Mouse (Mus musculus) hindbrain, embryonic 16.5 days (tissue): ENCODE data around the gene Trip11. TPM values are rescaled to one million over a fixed set of nuclear protein-coding genes. Genes with fewer than 3 reads are reported as not detected.

Experiments used
- ATAC-seq: fragments of 200-750 bp; cut with Nextera tagmentation; 2 replicates; pipeline ENCODE4 v1.8.0; 2017; ENCODE audit warnings: moderate TSS enrichment, moderate library complexity
- H3K27ac ChIP-seq: fragments of 300-500 bp; sonication (generic); 2 replicates; pipeline ENCODE4 v1.5.1; 2014; ENCODE audit warnings: low read depth, mild to moderate bottlenecking, control low read depth, low read length, moderate library complexity
- H3K27me3 ChIP-seq: fragments of 300-500 bp; sonication (generic); replicated peaks from 2 replicates; pipeline ENCODE4 v1.6.1; 2014; ENCODE audit warnings: low read length; ENCODE audit not compliant: control insufficient read depth, insufficient read depth
- H3K36me3 ChIP-seq: fragments of 300-500 bp; sonication (generic); 2 replicates; pipeline ENCODE4 v1.6.1; 2014; ENCODE audit warnings: mild to moderate bottlenecking, low read length, moderate library complexity, mixed read lengths; ENCODE audit not compliant: control insufficient read depth, insufficient read depth
- H3K4me1 ChIP-seq: fragments of 300-500 bp; sonication (generic); 2 replicates; pipeline ENCODE4 v1.6.1; 2014; ENCODE audit warnings: low read depth, low read length; ENCODE audit not compliant: control insufficient read depth, insufficient read depth
- H3K4me2 ChIP-seq: fragments of 300-500 bp; sonication (generic); 2 replicates; pipeline ENCODE4 v1.6.1; 2014; ENCODE audit warnings: mild to moderate bottlenecking, low read length, control low read depth, moderate library complexity
- H3K4me3 ChIP-seq: fragments of 300-500 bp; sonication (generic); 2 replicates; pipeline ENCODE4 v1.5.1; 2014; ENCODE audit warnings: mild to moderate bottlenecking, low read length, control low read depth, moderate library complexity
- H3K9ac ChIP-seq: fragments of 300-500 bp; sonication (generic); 2 replicates; pipeline ENCODE4 v1.6.1; 2014; ENCODE audit warnings: low read depth, mild to moderate bottlenecking, control low read depth, low read length, moderate library complexity
- H3K9me3 ChIP-seq: fragments of 300-500 bp; sonication (generic); 2 replicates; pipeline ENCODE4 v1.6.1; 2014; ENCODE audit warnings: mild to moderate bottlenecking, low read length, moderate library complexity; ENCODE audit not compliant: control insufficient read depth
- WGBS: fragments of 180-500 bp; shearing (Covaris S2); extraction: QIAGEN DNeasy Blood & Tissue Kit; methylation state at CpG from one replicate; pipeline ENCODE4 v1.1.7; 2014; 5-methylcytosine and 5-hydroxymethylcytosine counted together
- polyA plus RNA-seq: library from polyadenylated mRNA; unstranded; fragments of >200 nt; fragmentation: Nextera tagmentation; extraction: Ambion mirVana; gene quantifications from 2 replicates; pipeline ENCODE4 v1.2.1, GENCODE M21; 2015

Gene Trip11
- polyA plus RNA-seq, 1 experiment from 2014 or later: 21.8 TPM

GRCm38 (mm10) chr12:101937572-101937971, 24.5 kb upstream of the Trip11 start:
- Histone ChIP-seq H3K27ac (no peak overlapping the region), H3K4me3 (no peak overlapping the region), H3K4me2 (no peak overlapping the region), H3K36me3 (peaks cover 29% of the 10 kb centered on the region), H3K9me3 (0 out of 2 replicates have a peak, but pooled peaks cover 5% of the 10 kb centered on the region), H3K4me1 (no peaks in the 10 kb centered on the region), H3K9ac (no peak overlapping the region), H3K27me3 (no peaks in the 10 kb centered on the region)
- no peak for ATAC-seq
- WGBS: 83% methylated on average over 7 of the region's 7 CpGs

- H3K27me3 ChIP-seq: no peaks in the 10 kb centered on the region
- H3K4me2 ChIP-seq: no peak overlapping the region
- H3K36me3 ChIP-seq: peaks cover 25% of the 10 kb centered on the region
- ATAC-seq: no peak
- WGBS: 97% methylated on average over 3 of the region's 3 CpGs
- no peaks in the 10 kb centered on the region for H3K4me1 ChIP-seq
- no peak overlapping the region for H3K4me3 ChIP-seq
- no peaks in the 10 kb centered on the region for H3K9me3 ChIP-seq
- H3K27ac ChIP-seq: no peak overlapping the region
- H3K9ac ChIP-seq: no peak overlapping the region
These were observed 22.2 kb upstream of the Trip11 start for GRCm38 (mm10) chr12:101935223-101935622.

GRCm38 (mm10) chr12:101928423-101928822, 15.4 kb upstream of the Trip11 start:
- WGBS: 87% methylated on average over 1 of the region's 1 CpGs
- Histone ChIP-seq H3K4me2 (no peak overlapping the region), H3K27ac (no peak overlapping the region)

GRCm38 (mm10) chr12:101922313-101922712, 9.2 kb upstream of the Trip11 start:
- ATAC-seq: no peak

More at GRCm38 (mm10) chr12:101928423-101928822, 15.4 kb upstream of the Trip11 start:
- no peaks in the 10 kb centered on the region for H3K9me3 ChIP-seq
- H3K4me1 ChIP-seq: no peaks in the 10 kb centered on the region
- no peaks in the 10 kb centered on the region for H3K27me3 ChIP-seq
- ATAC-seq: no peak
- peaks cover 35% of the 10 kb centered on the region for H3K36me3 ChIP-seq
- H3K9ac ChIP-seq: no peak overlapping the region
- no peak overlapping the region for H3K4me3 ChIP-seq

GRCm38 (mm10) chr12:101919847-101920246, 6.8 kb upstream of the Trip11 start:
- peaks cover 10% of the 10 kb centered on the region; the same call in 1 of the 2 replicates for H3K36me3 ChIP-seq
- H3K9ac ChIP-seq: no peak overlapping the region
- H3K4me3 ChIP-seq: no peak overlapping the region
- 89% methylated on average over 3 of the region's 3 CpGs for whole genome bisulfite sequencing
- H3K27ac ChIP-seq: no peak overlapping the region
- H3K4me2 ChIP-seq: no peak overlapping the region
- no peaks in the 10 kb centered on the region for H3K27me3 ChIP-seq
- no peaks in the 10 kb centered on the region for H3K4me1 ChIP-seq
- H3K9me3 ChIP-seq: no peaks in the 10 kb centered on the region
- ATAC-seq: no peak

More at GRCm38 (mm10) chr12:101922313-101922712, 9.2 kb upstream of the Trip11 start:
- Histone ChIP-seq H3K27me3 (no peaks in the 10 kb centered on the region), H3K27ac (no peak overlapping the region), H3K9me3 (no peaks in the 10 kb centered on the region), H3K4me2 (no peak overlapping the region), H3K4me3 (no peak overlapping the region), H3K36me3 (peaks cover 15% of the 10 kb centered on the region), H3K9ac (no peak overlapping the region), H3K4me1 (no peaks in the 10 kb centered on the region)
- 93% methylated on average over 6 of the region's 6 CpGs for WGBS

- Histone ChIP-seq H3K4me1 (peaks cover 5% of the 10 kb centered on the region), H3K36me3 (0 out of 2 replicates have a peak, but pooled peaks cover under 1% of the 10 kb centered on the region), H3K4me2 (no peak overlapping the region), H3K27me3 (no peaks in the 10 kb centered on the region), H3K4me3 (no peak overlapping the region), H3K27ac (no peak overlapping the region), H3K9ac (no peak overlapping the region), H3K9me3 (no peaks in the 10 kb centered on the region)
- no peak for ATAC-seq
These were observed 4.1 kb upstream of the Trip11 start for GRCm38 (mm10) chr12:101917165-101917564.

- Histone ChIP-seq H3K27ac (no peak overlapping the region), H3K27me3 (no peaks in the 10 kb centered on the region), H3K36me3 (peaks cover 8% of the 10 kb centered on the region; the same call in 1 of the 2 replicates), H3K4me2 (peak overlapping the region; percentile 63), H3K4me3 (peak overlapping the region; percentile 82), H3K9ac (no peak overlapping the region), H3K9me3 (no peaks in the 10 kb centered on the region), H3K4me1 (peaks cover 18% of the 10 kb centered on the region)
- 77% methylated on average over 3 of the region's 3 CpGs for WGBS
- no peak for ATAC-seq
These were observed 1.7 kb downstream of the Trip11 start for GRCm38 (mm10) chr12:101911346-101911745.

GRCm38 (mm10) chr12:101910360-101910759, 2.7 kb downstream of the Trip11 start:
- Histone ChIP-seq H3K4me3 (no peak overlapping the region), H3K9me3 (no peaks in the 10 kb centered on the region), H3K4me2 (no peak overlapping the region), H3K27ac (no peak overlapping the region), H3K4me1 (peaks cover 18% of the 10 kb centered on the region), H3K27me3 (no peaks in the 10 kb centered on the region), H3K36me3 (peaks cover 8% of the 10 kb centered on the region; the same call in 1 of the 2 replicates), H3K9ac (no peak overlapping the region)
- no peak for ATAC-seq
- 88% methylated on average over 6 of the region's 6 CpGs for whole genome bisulfite sequencing

- Histone ChIP-seq H3K27me3 (no peaks in the 10 kb centered on the region), H3K36me3 (peaks cover 11% of the 10 kb centered on the region), H3K4me2 (no peak overlapping the region), H3K9me3 (no peaks in the 10 kb centered on the region), H3K4me3 (no peak overlapping the region), H3K27ac (no peak overlapping the region), H3K4me1 (no peaks in the 10 kb centered on the region), H3K9ac (no peak overlapping the region)
- no peak for ATAC-seq
- 96% methylated on average over 12 of the region's 12 CpGs for WGBS
These were observed 7.2 kb downstream of the Trip11 start for GRCm38 (mm10) chr12:101905817-101906216.

GRCm38 (mm10) chr12:101904906-101905305, 8.2 kb downstream of the Trip11 start:
- Histone ChIP-seq H3K4me2 (no peak overlapping the region), H3K27me3 (no peaks in the 10 kb centered on the region), H3K27ac (no peak overlapping the region), H3K36me3 (peaks cover 11% of the 10 kb centered on the region), H3K4me1 (no peaks in the 10 kb centered on the region), H3K4me3 (no peak overlapping the region), H3K9ac (no peak overlapping the region), H3K9me3 (no peaks in the 10 kb centered on the region)
- 91% methylated on average over 4 of the region's 4 CpGs for WGBS
- ATAC-seq: no peak
